Mouse (Mus musculus): ENCODE results near the gene Ttc7b. TPM values are rescaled to one million over a fixed set of nuclear protein-coding genes. Genes with fewer than 3 reads are reported as not detected.

Ttc7b gene
- polyA plus RNA-seq, 1 experiment from 2014 or later = 3.5 TPM

DNA sequence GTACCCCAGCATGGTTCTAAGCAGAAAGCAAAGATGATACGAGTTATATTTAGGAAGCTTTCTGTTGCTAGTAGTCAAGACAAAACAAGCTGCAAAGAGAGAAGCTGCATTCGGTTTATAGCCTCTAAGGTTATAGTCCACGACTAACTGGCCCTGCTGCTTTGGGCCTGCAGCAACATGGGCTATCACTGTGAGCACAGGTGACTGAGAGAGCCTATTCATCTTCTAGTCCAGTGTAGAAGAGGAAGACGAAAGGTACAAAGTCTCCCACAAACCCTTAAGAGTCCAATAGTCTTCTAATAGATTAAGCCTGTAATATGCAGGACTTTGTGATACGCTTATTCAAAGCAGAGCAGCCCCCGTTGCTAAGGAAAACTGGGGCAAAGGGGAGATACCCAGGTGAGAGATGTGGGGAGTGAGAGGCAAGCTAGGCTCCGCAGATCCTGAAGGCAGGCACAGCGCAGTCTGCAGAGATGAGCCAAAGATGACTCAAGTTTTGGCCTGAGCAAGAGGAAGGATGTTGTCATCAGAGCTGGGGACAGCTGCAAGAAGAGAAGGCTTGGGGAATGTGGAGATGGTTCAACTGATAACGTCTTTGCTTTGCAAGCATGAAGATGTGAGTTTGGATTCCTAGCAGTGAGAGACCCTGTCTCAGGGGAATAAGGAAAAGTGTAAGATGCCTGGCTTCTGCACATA, 250.5 kb downstream of the Ttc7b start:
- WGBS = 74% methylated on average over 9 of the region's 9 CpGs
- Histone ChIP-seq H3K36me3 (ENCODE audit: control insufficient read depth, insufficient read depth, low read length) (no peaks in the 10 kb centered on the region), H3K27ac (ENCODE audit: low read length) (no peak overlapping the region), H3K4me3 (replicated peaks; ENCODE audit: low read length) (no peak overlapping the region), H3K27me3 (ENCODE audit: control insufficient read depth, insufficient read depth, low read length) (no peaks in the 10 kb centered on the region), H3K4me2 (ENCODE audit: low read depth, low read length) (no peak overlapping the region), H3K9ac (ENCODE audit: low read length) (no peak overlapping the region), H3K9me3 (replicated peaks; ENCODE audit: control insufficient read depth, low read length) (no peaks in the 10 kb centered on the region), H3K4me1 (ENCODE audit: control insufficient read depth, insufficient read depth, low read length) (no peaks in the 10 kb centered on the region)
- no peak for ATAC-seq (ENCODE audit: insufficient read depth, low FRiP score)

- Histone ChIP-seq H3K27ac (ENCODE audit: low read length) (no peak overlapping the region), H3K9ac (ENCODE audit: low read length) (no peak overlapping the region), H3K27me3 (ENCODE audit: control insufficient read depth, insufficient read depth, low read length) (no peaks in the 10 kb centered on the region), H3K4me2 (ENCODE audit: low read depth, low read length) (no peak overlapping the region), H3K4me1 (ENCODE audit: control insufficient read depth, insufficient read depth, low read length) (no peaks in the 10 kb centered on the region), H3K4me3 (replicated peaks; ENCODE audit: low read length) (no peak overlapping the region), H3K36me3 (ENCODE audit: control insufficient read depth, insufficient read depth, low read length) (no peaks in the 10 kb centered on the region), H3K9me3 (replicated peaks; ENCODE audit: control insufficient read depth, low read length) (no peaks in the 10 kb centered on the region)
- ATAC-seq (ENCODE audit: insufficient read depth, low FRiP score) = peak; percentile 18; the same call in 1 of the 2 replicates
- WGBS = 6% methylated on average over 6 of the region's 6 CpGs
Observed at GRCm38 (mm10) chr12:100268011-100268410, 252.6 kb downstream of the Ttc7b start.

- no peak for ATAC-seq (ENCODE audit: insufficient read depth, low FRiP score)
- Histone ChIP-seq H3K4me2 (ENCODE audit: low read depth, low read length) (no peak overlapping the region), H3K4me3 (replicated peaks; ENCODE audit: low read length) (no peak overlapping the region), H3K4me1 (ENCODE audit: control insufficient read depth, insufficient read depth, low read length) (no peaks in the 10 kb centered on the region), H3K27ac (ENCODE audit: low read length) (no peak overlapping the region), H3K9me3 (replicated peaks; ENCODE audit: control insufficient read depth, low read length) (no peaks in the 10 kb centered on the region), H3K27me3 (ENCODE audit: control insufficient read depth, insufficient read depth, low read length) (no peaks in the 10 kb centered on the region), H3K36me3 (ENCODE audit: control insufficient read depth, insufficient read depth, low read length) (no peaks in the 10 kb centered on the region), H3K9ac (ENCODE audit: low read length) (no peak overlapping the region)
- WGBS = 58% methylated on average over 9 of the region's 9 CpGs
Observed at GRCm38 (mm10) chr12:100265546-100266309, 254.9 kb downstream of the Ttc7b start.

DNA sequence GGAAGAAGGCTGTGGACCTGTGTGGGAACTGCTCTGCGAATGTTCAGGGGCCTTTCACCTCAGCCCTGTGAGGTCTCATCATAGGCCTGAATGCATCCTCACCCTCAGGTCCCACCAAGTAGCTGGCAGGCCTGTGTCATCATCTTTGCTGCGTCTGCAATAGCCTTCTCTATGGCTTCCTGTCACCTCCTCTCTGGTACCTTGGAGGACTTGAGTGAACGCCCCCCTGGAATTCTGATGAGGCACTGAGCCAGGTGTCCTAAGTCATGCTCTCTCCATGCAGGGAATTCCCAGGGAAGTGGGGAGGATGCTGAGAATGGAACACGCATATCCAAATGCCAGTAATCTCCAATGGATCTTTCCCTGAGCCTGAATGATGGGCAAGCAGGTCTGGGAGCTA, 255.7 kb downstream of the Ttc7b start:
- no peak overlapping the region for H3K4me2 ChIP-seq (ENCODE audit: low read depth, low read length)
- no peak for ATAC-seq (ENCODE audit: insufficient read depth, low FRiP score)
- no peaks in the 10 kb centered on the region for H3K36me3 ChIP-seq (ENCODE audit: control insufficient read depth, insufficient read depth, low read length)
- H3K4me1 ChIP-seq (ENCODE audit: control insufficient read depth, insufficient read depth, low read length) = no peaks in the 10 kb centered on the region
- H3K9me3 ChIP-seq (replicated peaks; ENCODE audit: control insufficient read depth, low read length) = no peaks in the 10 kb centered on the region
- no peaks in the 10 kb centered on the region for H3K27me3 ChIP-seq (ENCODE audit: control insufficient read depth, insufficient read depth, low read length)
- WGBS = 80% methylated on average over 4 of the region's 4 CpGs
- H3K27ac ChIP-seq (ENCODE audit: low read length) = no peak overlapping the region
- no peak overlapping the region for H3K4me3 ChIP-seq (replicated peaks; ENCODE audit: low read length)
- no peak overlapping the region for H3K9ac ChIP-seq (ENCODE audit: low read length)

GRCm38 (mm10) chr12:100262846-100263245, 257.8 kb downstream of the Ttc7b start:
- ATAC-seq (ENCODE audit: insufficient read depth, low FRiP score) = no peak
- H3K27me3 ChIP-seq (ENCODE audit: control insufficient read depth, insufficient read depth, low read length) = no peaks in the 10 kb centered on the region
- no peak overlapping the region for H3K4me3 ChIP-seq (replicated peaks; ENCODE audit: low read length)
- WGBS = 68% methylated on average over 6 of the region's 6 CpGs
- no peaks in the 10 kb centered on the region for H3K4me1 ChIP-seq (ENCODE audit: control insufficient read depth, insufficient read depth, low read length)
- H3K9me3 ChIP-seq (replicated peaks; ENCODE audit: control insufficient read depth, low read length) = no peaks in the 10 kb centered on the region
- H3K36me3 ChIP-seq (ENCODE audit: control insufficient read depth, insufficient read depth, low read length) = no peaks in the 10 kb centered on the region
- no peak overlapping the region for H3K9ac ChIP-seq (ENCODE audit: low read length)
- no peak overlapping the region for H3K4me2 ChIP-seq (ENCODE audit: low read depth, low read length)
- H3K27ac ChIP-seq (ENCODE audit: low read length) = no peak overlapping the region

DNA sequence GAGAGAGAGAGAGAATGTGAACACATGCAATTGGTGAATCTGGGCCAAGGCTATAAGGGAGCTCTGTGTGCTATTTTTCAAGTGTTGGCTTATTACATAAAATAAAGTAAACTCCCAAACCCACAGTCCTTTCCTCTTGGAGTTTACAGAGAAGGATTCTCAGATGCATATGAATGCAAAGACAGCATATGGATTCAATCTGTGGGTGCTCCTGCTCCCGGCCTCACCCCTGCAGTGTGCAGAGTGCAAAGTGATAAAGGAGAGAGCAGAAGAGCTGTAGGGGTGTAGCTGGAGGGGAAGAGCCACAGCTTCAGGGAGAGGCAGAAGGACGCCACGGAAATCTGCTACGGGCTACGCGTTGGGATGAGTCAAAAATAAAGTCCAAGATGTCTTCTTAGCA, 258.9 kb downstream of the Ttc7b start:
- Histone ChIP-seq H3K36me3 (ENCODE audit: control insufficient read depth, insufficient read depth, low read length) (no peaks in the 10 kb centered on the region), H3K4me1 (ENCODE audit: control insufficient read depth, insufficient read depth, low read length) (no peaks in the 10 kb centered on the region), H3K4me2 (ENCODE audit: low read depth, low read length) (no peak overlapping the region), H3K4me3 (replicated peaks; ENCODE audit: low read length) (no peak overlapping the region), H3K27me3 (ENCODE audit: control insufficient read depth, insufficient read depth, low read length) (no peaks in the 10 kb centered on the region), H3K9me3 (replicated peaks; ENCODE audit: control insufficient read depth, low read length) (no peaks in the 10 kb centered on the region), H3K9ac (ENCODE audit: low read length) (no peak overlapping the region), H3K27ac (ENCODE audit: low read length) (no peak overlapping the region)
- ATAC-seq (ENCODE audit: insufficient read depth, low FRiP score) = no peak
- 79% methylated on average over 6 of the region's 6 CpGs for WGBS

DNA sequence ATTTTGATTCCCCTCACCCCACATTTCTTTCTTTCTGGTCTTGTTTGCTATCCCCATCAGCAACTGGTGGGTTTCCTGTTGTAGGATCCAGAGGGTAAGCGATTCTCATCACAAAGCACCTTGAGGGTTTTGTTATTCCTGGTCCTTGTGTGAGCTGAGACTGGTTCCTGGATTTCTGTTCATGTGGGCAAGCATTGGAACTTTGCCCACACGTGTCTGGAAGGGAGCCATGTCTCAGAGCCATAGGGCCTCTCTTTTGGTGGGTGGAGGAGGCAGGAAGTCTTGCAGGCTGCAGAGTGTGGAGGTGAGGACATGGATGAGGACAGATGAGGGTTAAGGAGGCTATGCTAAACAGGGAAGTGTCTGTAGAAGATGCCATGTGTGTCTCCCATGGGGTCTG, 260.5 kb downstream of the Ttc7b start:
- WGBS = 68% methylated on average over 2 of the region's 2 CpGs
- ATAC-seq (ENCODE audit: insufficient read depth, low FRiP score) = no peak
- Histone ChIP-seq H3K4me1 (ENCODE audit: control insufficient read depth, insufficient read depth, low read length) (no peaks in the 10 kb centered on the region), H3K27ac (ENCODE audit: low read length) (no peak overlapping the region), H3K9ac (ENCODE audit: low read length) (no peak overlapping the region), H3K27me3 (ENCODE audit: control insufficient read depth, insufficient read depth, low read length) (no peaks in the 10 kb centered on the region), H3K4me2 (ENCODE audit: low read depth, low read length) (no peak overlapping the region), H3K9me3 (replicated peaks; ENCODE audit: control insufficient read depth, low read length) (no peaks in the 10 kb centered on the region), H3K36me3 (ENCODE audit: control insufficient read depth, insufficient read depth, low read length) (no peaks in the 10 kb centered on the region), H3K4me3 (replicated peaks; ENCODE audit: low read length) (no peak overlapping the region)

DNA sequence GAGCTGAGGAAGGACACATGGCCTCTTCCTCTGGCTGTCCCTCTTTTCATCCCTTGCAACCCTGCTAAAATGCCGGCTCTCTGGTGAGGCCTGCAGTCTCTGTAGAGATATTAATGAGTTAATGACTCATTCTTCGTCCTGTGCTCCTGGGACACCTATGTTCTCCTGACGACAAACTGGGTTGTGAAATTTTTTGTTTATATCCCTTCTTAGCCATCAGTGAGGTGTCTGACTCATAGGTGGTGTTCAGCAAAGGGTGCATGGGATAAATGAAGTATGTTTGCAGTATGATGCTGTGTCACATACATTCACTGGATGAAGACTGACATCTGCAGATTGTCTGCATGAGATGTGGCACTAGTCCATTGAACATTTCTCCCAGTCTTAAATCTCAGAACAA, 262.8 kb downstream of the Ttc7b start:
- H3K27ac ChIP-seq (ENCODE audit: low read length) = no peak overlapping the region
- no peaks in the 10 kb centered on the region for H3K36me3 ChIP-seq (ENCODE audit: control insufficient read depth, insufficient read depth, low read length)
- no peak overlapping the region for H3K4me3 ChIP-seq (replicated peaks; ENCODE audit: low read length)
- WGBS = 58% methylated on average over 3 of the region's 3 CpGs
- H3K9me3 ChIP-seq (replicated peaks; ENCODE audit: control insufficient read depth, low read length) = no peaks in the 10 kb centered on the region
- no peak overlapping the region for H3K9ac ChIP-seq (ENCODE audit: low read length)
- H3K27me3 ChIP-seq (ENCODE audit: control insufficient read depth, insufficient read depth, low read length) = no peaks in the 10 kb centered on the region
- no peaks in the 10 kb centered on the region for H3K4me1 ChIP-seq (ENCODE audit: control insufficient read depth, insufficient read depth, low read length)
- ATAC-seq (ENCODE audit: insufficient read depth, low FRiP score) = no peak
- no peak overlapping the region for H3K4me2 ChIP-seq (ENCODE audit: low read depth, low read length)

DNA sequence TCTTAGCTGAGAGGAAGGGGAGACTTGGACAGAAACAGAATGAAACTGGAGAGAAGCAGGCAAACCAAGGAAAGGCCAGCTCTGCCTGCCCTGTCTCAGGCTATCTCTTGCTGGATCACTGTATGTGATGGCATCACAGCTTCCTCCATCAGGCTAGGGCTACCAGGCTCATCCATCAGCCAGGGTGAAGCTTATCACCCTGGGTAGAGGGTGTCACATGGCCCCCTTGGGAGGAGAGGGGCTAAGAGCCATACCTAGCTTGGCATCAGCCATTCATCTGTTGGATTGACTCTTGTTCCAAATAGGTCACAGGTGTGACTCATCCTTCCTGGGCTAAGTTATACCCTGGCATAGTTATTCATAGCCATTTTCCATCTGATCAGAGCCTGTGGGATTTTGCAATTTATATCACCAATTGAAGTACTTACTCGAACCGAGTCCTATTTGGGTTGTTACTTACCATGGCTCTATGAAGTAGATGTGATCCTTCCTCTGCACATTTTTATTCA, 265.1 kb downstream of the Ttc7b start:
- Histone ChIP-seq H3K27me3 (ENCODE audit: control insufficient read depth, insufficient read depth, low read length) (no peaks in the 10 kb centered on the region), H3K27ac (ENCODE audit: low read length) (no peak overlapping the region), H3K4me2 (ENCODE audit: low read depth, low read length) (no peak overlapping the region), H3K4me3 (replicated peaks; ENCODE audit: low read length) (no peak overlapping the region), H3K4me1 (ENCODE audit: control insufficient read depth, insufficient read depth, low read length) (no peaks in the 10 kb centered on the region), H3K9me3 (replicated peaks; ENCODE audit: control insufficient read depth, low read length) (no peaks in the 10 kb centered on the region), H3K36me3 (ENCODE audit: control insufficient read depth, insufficient read depth, low read length) (no peaks in the 10 kb centered on the region), H3K9ac (ENCODE audit: low read length) (no peak overlapping the region)
- ATAC-seq (ENCODE audit: insufficient read depth, low FRiP score) = no peak
- 87% methylated on average over 2 of the region's 2 CpGs for WGBS
